Mouse (Mus musculus) stomach, postnatal 0 days (tissue): ENCODE measurements around the gene Gm17374. TPM values are rescaled to one million over a fixed set of nuclear protein-coding genes. Genes with fewer than 3 reads are reported as not detected.
"Not testable (repeated sequence)": the region's sequence is repeated elsewhere in the genome, so short reads cannot be mapped to it uniquely, and the experiment has no call there.

Experiments
- ATAC-seq: fragments of 200-750 bp; cut with Nextera tagmentation; 2 replicates; pipeline ENCODE4 v1.8.0; 2017; ENCODE audit not compliant: low FRiP score, low TSS enrichment
- DNase-seq: peaks from one replicate; pipeline ENCODE4 v3.0.0-alpha.2; 2016; ENCODE audit warnings: low spot score
- H3K27ac ChIP-seq: fragments of 300-500 bp; sonication (generic); replicated peaks from 2 replicates; pipeline ENCODE4 v1.5.1; 2014; ENCODE audit warnings: mild to moderate bottlenecking, control low read depth
- H3K27me3 ChIP-seq: fragments of 300-500 bp; sonication (generic); 2 replicates; pipeline ENCODE4 v1.6.1; 2014; ENCODE audit warnings: low read length; ENCODE audit not compliant: control insufficient read depth, insufficient read depth
- H3K36me3 ChIP-seq: fragments of 300-500 bp; sonication (generic); 2 replicates; pipeline ENCODE4 v1.6.1; 2014; ENCODE audit warnings: low read length, mixed read lengths; ENCODE audit not compliant: control insufficient read depth, insufficient read depth
- H3K4me1 ChIP-seq: fragments of 300-500 bp; sonication (generic); replicated peaks from 2 replicates; pipeline ENCODE4 v1.6.1; 2014; ENCODE audit warnings: antibody characterized with exemption; ENCODE audit not compliant: control insufficient read depth, insufficient read depth
- H3K4me2 ChIP-seq: fragments of 300-500 bp; sonication (generic); replicated peaks from 2 replicates; pipeline ENCODE4 v1.6.1; 2014; ENCODE audit warnings: low read depth, mild to moderate bottlenecking, control low read depth, moderate library complexity
- H3K4me3 ChIP-seq: fragments of 300-500 bp; sonication (generic); 2 replicates; pipeline ENCODE4 v1.5.1; 2014; ENCODE audit warnings: low read depth, low read length, control low read depth
- H3K9ac ChIP-seq: fragments of 300-500 bp; sonication (generic); 2 replicates; pipeline ENCODE4 v1.6.1; 2014; ENCODE audit warnings: mild to moderate bottlenecking, low read length, control low read depth, mixed read lengths
- H3K9me3 ChIP-seq: fragments of 300-500 bp; sonication (generic); 2 replicates; pipeline ENCODE4 v1.6.1; 2016; ENCODE audit warnings: low read length; ENCODE audit not compliant: control insufficient read depth
- CTCF ChIP-seq: IDR thresholded peaks from 2 replicates; pipeline ENCODE4 v1.5.1; 2016; ENCODE audit warnings: antibody characterized with exemption, low read depth, mild to moderate bottlenecking, moderate library complexity
- EP300 ChIP-seq: optimal IDR thresholded peaks from 2 replicates; pipeline ENCODE3; 2016; ENCODE audit warnings: antibody characterized with exemption
- WGBS: fragments of 180-500 bp; shearing (Covaris S2); extraction: QIAGEN DNeasy Blood & Tissue Kit; methylation state at CpG from one replicate; pipeline ENCODE4 v1.1.7; 2014; 5-methylcytosine and 5-hydroxymethylcytosine counted together
- polyA plus RNA-seq: library from polyadenylated mRNA; unstranded; fragments of >200 nt; fragmentation: Nextera tagmentation; extraction: Ambion mirVana; gene quantifications from 2 replicates; pipeline ENCODE4 v1.2.1, GENCODE M21; 2015

Gm17374 gene
- not detected in 2 replicates for polyA plus RNA-seq

DNA sequence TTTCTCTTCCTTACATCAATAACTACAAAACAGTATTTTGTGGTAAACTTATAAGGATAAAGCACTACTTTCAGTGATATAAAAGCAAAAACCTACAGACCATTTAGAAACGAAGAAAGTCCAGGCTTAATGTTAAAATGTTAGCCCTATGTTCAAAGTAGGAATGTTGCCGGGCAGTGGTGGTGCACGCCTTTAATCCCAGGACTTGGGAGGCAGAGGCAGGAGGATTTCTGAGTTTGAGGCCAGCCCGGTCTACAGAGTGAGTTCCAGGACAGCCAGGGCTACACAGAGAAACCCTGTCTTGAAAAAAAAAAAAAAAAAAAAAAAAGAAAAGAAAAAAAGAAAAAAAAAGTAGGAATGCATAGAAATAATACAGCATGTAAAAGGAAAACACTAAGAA, at the start of gene Gm17374:
Gene Gm17374, plus strand, starts transcription at position 301 of the 400 bp plus-strand sequence.
- H3K4me3 ChIP-seq, H3K4me2 ChIP-seq, DNase-seq, H3K27ac ChIP-seq, H3K27me3 ChIP-seq, H3K9ac ChIP-seq, H3K4me1 ChIP-seq, H3K9me3 ChIP-seq, H3K36me3 ChIP-seq, ATAC-seq: not testable (repeated sequence)
- WGBS: 87% methylated on average over 4 of the region's 4 CpGs

DNA sequence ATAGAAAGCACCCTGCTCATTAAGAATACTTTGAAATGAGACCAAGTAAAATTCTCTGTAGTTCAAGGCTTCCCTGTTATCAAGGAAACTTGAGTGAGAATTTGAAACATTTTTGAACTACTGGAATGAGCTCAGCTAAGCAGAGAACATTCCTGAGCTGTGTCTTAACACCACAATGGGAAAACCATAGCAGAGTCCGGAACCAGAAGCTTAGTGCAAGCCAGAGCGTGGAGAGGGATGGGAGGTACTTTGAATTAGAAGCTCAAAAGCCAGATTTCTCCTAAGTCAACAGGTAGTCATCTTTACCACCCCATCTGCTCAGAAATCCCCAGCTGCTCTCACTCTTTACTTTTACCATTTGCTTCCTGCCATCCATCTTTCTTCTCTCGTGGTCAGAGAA, 46.9 kb upstream of the Gm17374 start:
- H3K4me2 ChIP-seq: no peak overlapping the region
- 49% methylated on average over 3 of the region's 3 CpGs for WGBS
- H3K36me3 ChIP-seq: no peaks in the 10 kb centered on the region
- H3K27me3 ChIP-seq: no peaks in the 10 kb centered on the region
- H3K4me3 ChIP-seq: no peak overlapping the region
- H3K9ac ChIP-seq: no peak overlapping the region
- ATAC-seq: no peak
- DNase-seq: no peak
- no peak for TF ChIP-seq CTCF
- no peak for TF ChIP-seq EP300
- no peaks in the 10 kb centered on the region for H3K4me1 ChIP-seq
- H3K9me3 ChIP-seq: no peaks in the 10 kb centered on the region
- no peak overlapping the region for H3K27ac ChIP-seq

DNA sequence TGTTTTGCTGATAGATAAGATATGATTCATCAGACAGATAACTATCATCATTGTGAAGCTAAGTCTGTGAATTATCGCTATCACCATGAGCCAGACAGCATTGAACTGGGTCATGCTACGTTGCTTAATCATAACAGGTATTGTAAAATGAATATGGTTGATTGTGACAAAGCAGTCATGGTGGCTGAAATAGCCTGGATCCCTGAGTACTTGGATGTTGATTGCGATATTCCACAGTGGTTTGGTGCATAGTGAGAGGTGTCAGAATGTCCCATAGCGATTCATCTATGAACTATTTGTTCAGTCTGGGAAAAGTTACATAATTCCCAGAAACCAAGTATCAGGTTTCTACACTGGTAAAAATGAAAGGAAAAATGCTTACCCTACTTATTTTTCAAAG, 44.2 kb upstream of the Gm17374 start:
- 81% methylated on average over 4 of the region's 4 CpGs for WGBS
- no peak for ATAC-seq
- TF ChIP-seq EP300: no peak
- no peak for TF ChIP-seq CTCF

DNA sequence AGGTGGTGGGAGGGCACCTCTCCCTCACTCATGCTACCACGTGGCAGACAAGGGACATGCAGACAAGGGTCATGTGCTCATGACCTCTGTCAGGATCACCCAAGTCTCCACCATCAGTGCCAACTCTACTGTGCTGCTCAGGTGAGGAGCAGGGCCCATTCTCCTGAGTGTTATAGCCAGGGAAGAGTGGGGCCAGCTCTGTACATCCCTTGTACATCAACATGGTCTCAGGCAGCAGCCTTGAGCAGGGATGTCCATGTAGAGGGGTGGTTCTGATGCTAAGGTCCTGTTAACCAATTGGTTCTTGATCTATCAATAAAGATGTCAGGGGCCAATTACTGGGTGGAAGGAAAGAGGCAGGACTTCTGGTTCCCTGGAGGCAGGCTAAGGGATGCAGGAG, 42.9 kb upstream of the Gm17374 start:
- H3K9me3 ChIP-seq: no peaks in the 10 kb centered on the region
- ATAC-seq: no peak
- no peak overlapping the region for H3K27ac ChIP-seq
- H3K27me3 ChIP-seq: no peaks in the 10 kb centered on the region
- no peak overlapping the region for H3K9ac ChIP-seq
- H3K36me3 ChIP-seq: no peaks in the 10 kb centered on the region
- no peak overlapping the region for H3K4me3 ChIP-seq
- no peak for TF ChIP-seq EP300
- no peak for TF ChIP-seq CTCF
- H3K4me2 ChIP-seq: no peak overlapping the region
- WGBS: 33% methylated on average over 1 of the region's 1 CpGs
- no peak for DNase-seq
- H3K4me1 ChIP-seq: no peaks in the 10 kb centered on the region

More for the DNA sequence above, 44.2 kb upstream of the Gm17374 start:
- Histone ChIP-seq H3K27me3 (no peaks in the 10 kb centered on the region), H3K4me3 (no peak overlapping the region), H3K9me3 (no peaks in the 10 kb centered on the region), H3K27ac (no peak overlapping the region), H3K36me3 (no peaks in the 10 kb centered on the region), H3K4me1 (no peaks in the 10 kb centered on the region), H3K4me2 (no peak overlapping the region), H3K9ac (no peak overlapping the region)
- DNase-seq: no peak

DNA sequence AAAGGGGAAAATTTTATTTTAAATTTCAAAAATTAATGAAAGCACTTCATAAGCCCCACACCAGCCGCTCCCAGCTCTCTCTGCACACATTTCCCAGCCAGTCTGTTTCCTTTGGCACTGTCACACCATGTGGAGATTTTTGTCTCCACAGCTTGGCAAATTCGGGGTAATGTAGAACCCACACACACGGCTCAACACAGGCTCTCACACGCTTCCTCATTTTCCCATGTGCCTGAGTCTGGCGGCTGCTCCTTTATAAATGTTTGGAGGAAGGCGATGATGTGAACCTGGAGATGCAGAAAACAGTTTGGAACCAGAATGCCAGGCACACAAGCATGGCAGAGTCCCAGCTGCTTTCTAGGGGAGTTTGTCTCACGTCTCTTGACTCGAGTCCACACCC, 38.0 kb upstream of the Gm17374 start:
- H3K36me3 ChIP-seq: no peaks in the 10 kb centered on the region
- H3K27ac ChIP-seq: no peak overlapping the region
- H3K9me3 ChIP-seq: no peaks in the 10 kb centered on the region
- no peak overlapping the region for H3K9ac ChIP-seq
- H3K27me3 ChIP-seq: no peaks in the 10 kb centered on the region
- H3K4me2 ChIP-seq: no peak overlapping the region
- ATAC-seq (no peak), DNase-seq (no peak)
- WGBS: 82% methylated on average over 8 of the region's 8 CpGs
- TF ChIP-seq CTCF: no peak
- TF ChIP-seq EP300: no peak
- no peak overlapping the region for H3K4me3 ChIP-seq
- H3K4me1 ChIP-seq: no peaks in the 10 kb centered on the region

DNA sequence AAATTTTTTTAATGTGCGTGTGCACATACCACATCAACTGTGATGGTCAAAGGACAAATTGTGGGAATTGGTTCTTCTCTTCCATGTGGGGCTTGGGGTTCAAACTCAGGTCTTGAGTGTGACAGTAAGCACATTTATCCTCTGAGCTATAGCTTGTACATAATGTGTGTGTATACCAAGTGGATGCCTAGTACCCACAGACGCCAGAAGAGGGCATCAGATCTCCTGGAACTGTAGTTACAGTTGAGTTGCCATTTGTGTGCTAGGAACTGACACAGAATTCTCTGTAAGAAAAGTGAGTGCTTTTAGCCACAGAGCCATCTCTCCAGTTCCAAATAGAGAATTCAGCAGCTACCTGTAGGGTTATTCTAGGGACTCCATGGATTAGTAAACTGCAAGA, 26.3 kb upstream of the Gm17374 start:
- Histone ChIP-seq H3K27me3 (no peaks in the 10 kb centered on the region), H3K9me3 (no peaks in the 10 kb centered on the region), H3K9ac (no peak overlapping the region), H3K4me1 (no peaks in the 10 kb centered on the region), H3K4me2 (no peak overlapping the region), H3K27ac (no peak overlapping the region), H3K4me3 (no peak overlapping the region), H3K36me3 (peaks cover 36% of the 10 kb centered on the region)
- no peak for DNase-seq
- 91% methylated on average over 2 of the region's 2 CpGs for WGBS
- TF ChIP-seq CTCF: no peak
- no peak for TF ChIP-seq EP300
- ATAC-seq: no peak
